Mouse (Mus musculus) liver, embryonic 14.5 days (tissue): ENCODE results near the gene Pde6b. TPM values are rescaled to one million over a fixed set of nuclear protein-coding genes. Genes with fewer than 3 reads are reported as not detected.
A peak's percentile ranks its signal among the peaks of the same experiment; 100 is the strongest.

Experiments
- ATAC-seq: fragments of 200-750 bp; cut with Nextera tagmentation; 2 replicates; pipeline ENCODE4 v1.8.0; 2017; ENCODE audit warnings: moderate number of reproducible peaks, mild to moderate bottlenecking, moderate library complexity; ENCODE audit not compliant: insufficient read depth
- DNase-seq, 3 experiments: peaks; one replicate each; pipeline ENCODE4 v3.0.0-alpha.2; 2012 to 2013; ENCODE audit warnings: low read depth in 3 of 3, low spot score in 3 of 3
- H3K27ac ChIP-seq: fragments of 300-500 bp; sonication (generic); 2 replicates; pipeline ENCODE4 v1.5.1; 2014; ENCODE audit warnings: moderate library complexity, mild to moderate bottlenecking, control low read depth, inconsistent platforms
- H3K27me3 ChIP-seq: fragments of 300-500 bp; sonication (generic); 2 replicates; pipeline ENCODE4 v1.6.1; 2014; ENCODE audit warnings: mild to moderate bottlenecking, low read length, moderate library complexity; ENCODE audit not compliant: control insufficient read depth, insufficient read depth
- H3K36me3 ChIP-seq: fragments of 300-500 bp; sonication (generic); replicated peaks from 2 replicates; pipeline ENCODE4 v1.6.1; 2014; ENCODE audit warnings: low read depth; ENCODE audit not compliant: control insufficient read depth, insufficient read depth
- H3K4me1 ChIP-seq, 2 experiments: fragments of 200-500 bp in 1 of 2; fragments of 300-500 bp in 1 of 2; sonication (generic) in 1 of 2; replicated peaks; 2 replicates each; pipeline ENCODE4 v1.6.1; 2012 to 2014; ENCODE audit warnings: antibody characterized with exemption in 1 of 2, inconsistent platforms in 1 of 2, low read length in 1 of 2; ENCODE audit not compliant: control insufficient read depth in 2 of 2, insufficient read depth in 2 of 2
- H3K4me2 ChIP-seq: fragments of 300-500 bp; sonication (generic); 2 replicates; pipeline ENCODE4 v1.6.1; 2014; ENCODE audit warnings: low read depth, mild to moderate bottlenecking, control low read depth, moderate library complexity
- H3K4me3 ChIP-seq, 2 experiments: fragments of 200-500 bp in 1 of 2; fragments of 300-500 bp in 1 of 2; sonication (generic) in 1 of 2; 2 replicates each; pipeline ENCODE4 v1.5.1; 2012 to 2014; ENCODE audit warnings: low read depth in 2 of 2, low read length in 2 of 2, mild to moderate bottlenecking in 2 of 2, control low read depth in 1 of 2, inconsistent platforms in 1 of 2, moderate library complexity in 1 of 2; ENCODE audit not compliant: insufficient read depth in 1 of 2
- H3K9ac ChIP-seq: fragments of 300-500 bp; sonication (generic); replicated peaks from 2 replicates; pipeline ENCODE4 v1.6.1; 2014; ENCODE audit warnings: mild to moderate bottlenecking, control low read depth, moderate library complexity
- H3K9me3 ChIP-seq: fragments of 300-500 bp; sonication (generic); 2 replicates; pipeline ENCODE4 v1.6.1; 2016; ENCODE audit warnings: low read length, mixed read lengths; ENCODE audit not compliant: control insufficient read depth
- CTCF ChIP-seq: IDR thresholded peaks from 2 replicates; pipeline ENCODE4 v1.5.1; 2016; ENCODE audit warnings: antibody characterized with exemption, low read depth, control low read depth
- EP300 ChIP-seq: IDR thresholded peaks from 2 replicates; pipeline ENCODE4 v1.6.1; 2016; ENCODE audit warnings: antibody characterized with exemption, low read depth
- WGBS: fragments of 180-500 bp; shearing (Covaris S2); extraction: QIAGEN DNeasy Blood & Tissue Kit; methylation state at CpG from one replicate; pipeline ENCODE4 v1.1.7; 2014; ENCODE audit not compliant: insufficient replicate concordance; 5-methylcytosine and 5-hydroxymethylcytosine counted together
- polyA plus RNA-seq, 2 experiments: library from polyadenylated mRNA; depleted of rRNA in 1 of 2; stranded (reverse) in 1 of 2; unstranded in 1 of 2; fragments of >200 nt; fragmentation: Nextera tagmentation in 1 of 2; extraction: Ambion mirVana in 1 of 2; gene quantifications; 2 replicates each; pipeline versions ENCODE4 v1.2.1 to v1.2.3; 2012 to 2014

Pde6b gene
- polyA plus RNA-seq, 2 experiments = 0.09 TPM; not detected in 1

DNA sequence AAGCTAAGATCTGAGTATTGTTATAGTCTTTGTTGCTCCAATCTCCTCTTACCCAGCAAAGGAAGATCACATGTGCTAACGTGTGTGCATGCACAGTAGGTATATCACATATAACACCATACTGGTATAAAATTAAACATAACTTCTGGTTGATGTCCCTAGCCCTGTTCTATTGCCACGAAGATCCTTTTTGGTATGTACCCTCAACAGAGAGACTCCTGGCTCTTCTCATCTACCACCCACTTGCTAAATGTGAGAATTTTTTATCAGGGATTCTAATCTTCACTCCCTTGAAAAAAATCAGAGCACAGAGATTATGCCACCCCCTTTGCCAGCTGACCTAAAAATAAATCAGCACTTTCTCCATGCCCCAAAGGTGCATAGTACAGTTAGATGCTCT, 18.8 kb downstream of the Pde6b start:
- DNase-seq (no peak), ATAC-seq (no peak)
- Histone ChIP-seq H3K36me3 (no peaks in the 10 kb centered on the region), H3K27me3 (no peaks in the 10 kb centered on the region), H3K4me1 (peaks cover 0 to 6% of the 10 kb centered on the region in 2 experiments; a peak in 2 of 4 replicates), H3K27ac (no peak overlapping the region), H3K9ac (no peak overlapping the region), H3K9me3 (no peaks in the 10 kb centered on the region), H3K4me3 (no peak overlapping the region), H3K4me2 (no peak overlapping the region)
- no peak for TF ChIP-seq EP300
- WGBS = 59% methylated on average over 2 of the region's 2 CpGs

DNA sequence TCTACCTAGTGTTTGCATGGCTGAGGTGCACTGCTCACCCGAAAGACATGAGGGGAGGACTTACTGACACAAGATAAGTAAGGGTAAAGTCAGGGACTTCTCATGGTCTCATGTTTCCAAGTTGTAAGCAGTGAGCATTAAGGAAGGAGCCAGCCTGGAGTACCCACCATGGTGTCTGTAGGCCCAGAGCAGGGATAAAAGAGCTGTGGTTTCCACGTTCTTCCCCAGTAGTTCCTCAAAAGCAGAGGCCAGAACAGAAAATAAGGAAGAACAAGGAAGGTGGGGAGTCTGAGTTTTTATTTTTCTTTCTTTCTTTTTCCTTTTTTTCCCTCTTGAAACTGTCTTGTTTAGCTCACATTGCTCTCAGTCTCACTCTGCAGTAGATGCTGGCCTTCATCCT, 26.5 kb downstream of the Pde6b start:
- no peak overlapping the region for H3K27ac ChIP-seq
- H3K4me3 ChIP-seq = no peak overlapping the region
- no peaks in the 10 kb centered on the region for H3K9me3 ChIP-seq
- peaks cover 0 to 2% of the 10 kb centered on the region in 2 experiments; a peak in 2 of 4 replicates for H3K4me1 ChIP-seq
- no peak for ATAC-seq
- TF ChIP-seq CTCF (no peak), EP300 (no peak)
- no peak overlapping the region for H3K4me2 ChIP-seq
- WGBS = 42% methylated on average over 2 of the region's 2 CpGs
- no peaks in the 10 kb centered on the region for H3K27me3 ChIP-seq
- H3K36me3 ChIP-seq = no peaks in the 10 kb centered on the region
- H3K9ac ChIP-seq = no peak overlapping the region
- no peak for DNase-seq

DNA sequence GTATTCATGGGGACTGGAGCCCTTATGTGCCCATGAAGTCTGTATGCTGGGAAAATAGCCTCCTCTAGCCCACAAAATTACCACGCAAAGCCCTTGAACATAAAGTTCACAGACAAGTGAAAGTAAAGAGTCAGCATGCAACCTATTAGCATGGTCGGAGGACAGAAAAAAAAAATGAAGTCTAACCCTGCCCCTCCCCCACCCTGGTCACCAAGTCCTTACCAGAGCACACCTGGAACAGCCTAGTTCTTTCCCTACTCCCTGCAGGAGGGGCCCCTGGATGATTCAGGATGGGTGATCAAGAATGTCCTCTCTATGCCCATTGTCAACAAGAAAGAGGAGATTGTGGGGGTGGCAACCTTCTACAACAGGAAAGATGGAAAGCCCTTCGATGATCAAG, 34.5 kb downstream of the Pde6b start:
- H3K36me3 ChIP-seq = no peaks in the 10 kb centered on the region
- TF ChIP-seq CTCF = no peak
- no peak for TF ChIP-seq EP300
- DNase-seq (no peak), ATAC-seq (no peak)
- H3K4me3 ChIP-seq = no peak overlapping the region
- no peak overlapping the region for H3K4me2 ChIP-seq
- H3K4me1 ChIP-seq = peaks cover 10 to 22% of the 10 kb centered on the region in 2 experiments
- H3K9ac ChIP-seq = no peak overlapping the region
- 67% methylated on average over 3 of the region's 3 CpGs for WGBS
- H3K27ac ChIP-seq = no peak overlapping the region
- no peaks in the 10 kb centered on the region for H3K9me3 ChIP-seq
- no peaks in the 10 kb centered on the region for H3K27me3 ChIP-seq

DNA sequence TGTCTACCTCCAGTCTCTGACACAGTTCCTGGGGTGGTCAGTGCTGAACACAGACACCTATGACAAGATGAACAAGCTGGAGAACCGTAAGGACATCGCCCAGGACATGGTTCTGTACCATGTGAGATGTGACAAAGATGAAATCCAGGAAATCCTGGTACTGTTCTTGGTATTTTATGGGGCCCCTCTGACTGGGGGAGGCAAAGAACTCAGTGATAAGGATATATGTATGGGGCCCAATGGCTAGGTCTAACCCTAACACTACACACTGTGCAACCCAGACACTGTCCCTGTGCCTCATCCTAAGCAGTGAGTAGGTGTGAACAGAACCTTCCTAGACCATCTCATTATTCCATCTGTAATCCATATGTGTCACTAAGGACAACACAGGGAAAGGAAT, 35.2 kb downstream of the Pde6b start:
- Histone ChIP-seq H3K4me3 (no peak overlapping the region), H3K9me3 (no peaks in the 10 kb centered on the region), H3K36me3 (no peaks in the 10 kb centered on the region), H3K27ac (no peak overlapping the region), H3K9ac (no peak overlapping the region), H3K27me3 (no peaks in the 10 kb centered on the region), H3K4me1 (peaks cover 10 to 22% of the 10 kb centered on the region in 2 experiments), H3K4me2 (peak overlapping the region; percentile 13; the same call in 1 of the 2 replicates)
- TF ChIP-seq EP300 = no peak
- TF ChIP-seq CTCF = no peak
- ATAC-seq (peak; percentile 69), DNase-seq (no peak)
- 49% methylated on average over 2 of the region's 2 CpGs for WGBS

DNA sequence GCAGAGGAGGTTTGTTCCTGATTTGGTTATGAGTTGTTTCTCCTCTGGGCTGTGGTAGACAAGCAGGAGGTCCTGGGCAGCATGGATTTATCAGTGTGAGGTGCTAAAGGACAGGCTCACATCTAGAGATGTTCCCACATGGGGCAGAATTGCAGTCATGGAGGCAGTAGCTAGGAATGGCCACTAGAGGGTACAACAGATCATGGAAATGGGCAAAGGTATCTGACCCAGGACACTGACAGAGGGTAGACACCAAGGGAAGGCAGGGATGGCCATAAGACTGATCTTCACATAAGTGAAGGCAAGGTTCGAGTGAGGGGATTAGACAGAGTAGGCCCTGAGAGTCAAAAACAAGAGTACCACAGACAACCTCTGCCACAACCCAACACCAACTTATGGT, 39.0 kb downstream of the Pde6b start:
- Histone ChIP-seq H3K36me3 (peaks cover 13% of the 10 kb centered on the region), H3K4me3 (no peak overlapping the region), H3K27ac (no peak overlapping the region), H3K9me3 (no peaks in the 10 kb centered on the region), H3K9ac (no peak overlapping the region), H3K27me3 (no peaks in the 10 kb centered on the region), H3K4me1 (peaks cover 10 to 20% of the 10 kb centered on the region in 2 experiments), H3K4me2 (no peak overlapping the region)
- no peak for DNase-seq
- WGBS = 35% methylated on average over 1 of the region's 1 CpGs
- 0 out of 2 replicates have a peak, but pooled peaks have one; percentile 24 for ATAC-seq
- peak; percentile 91 for TF ChIP-seq CTCF
- TF ChIP-seq EP300 = no peak
